Mouse (Mus musculus) limb, embryonic 15.5 days (tissue): ENCODE results near the gene Slc17a6. TPM values are rescaled to one million over a fixed set of nuclear protein-coding genes. Genes with fewer than 3 reads are reported as not detected.
A peak's percentile ranks its signal among the peaks of the same experiment; 100 is the strongest.

ENCODE experiments used
- ATAC-seq: fragments of 200-750 bp; cut with Nextera tagmentation; 2 replicates; pipeline ENCODE4 v1.8.0; 2017; ENCODE audit warnings: low read depth, moderate TSS enrichment; ENCODE audit not compliant: insufficient number of reproducible peaks, low FRiP score, low TSS enrichment
- H3K27ac ChIP-seq: fragments of 300-500 bp; sonication (generic); 2 replicates; pipeline ENCODE4 v1.5.1; 2015; ENCODE audit warnings: moderate library complexity, mild to moderate bottlenecking, inconsistent platforms
- H3K27me3 ChIP-seq: fragments of 300-500 bp; sonication (generic); 2 replicates; pipeline ENCODE4 v1.6.1; 2015; ENCODE audit warnings: inconsistent platforms
- H3K36me3 ChIP-seq: fragments of 300-500 bp; sonication (generic); 2 replicates; pipeline ENCODE4 v1.6.1; 2015; ENCODE audit warnings: inconsistent platforms
- H3K4me1 ChIP-seq: fragments of 300-500 bp; sonication (generic); 2 replicates; pipeline ENCODE4 v1.6.1; 2015; ENCODE audit warnings: inconsistent platforms
- H3K4me2 ChIP-seq: fragments of 300-500 bp; sonication (generic); 2 replicates; pipeline ENCODE4 v1.6.1; 2015; ENCODE audit warnings: mild to moderate bottlenecking, inconsistent platforms
- H3K4me3 ChIP-seq: fragments of 300-500 bp; sonication (generic); 2 replicates; pipeline ENCODE4 v1.5.1; 2015; ENCODE audit warnings: mild to moderate bottlenecking, inconsistent platforms
- H3K9ac ChIP-seq: fragments of 300-500 bp; sonication (generic); 2 replicates; pipeline ENCODE4 v1.6.1; 2015; ENCODE audit warnings: inconsistent platforms
- H3K9me3 ChIP-seq: fragments of 300-500 bp; sonication (generic); 2 replicates; pipeline ENCODE4 v1.6.1; 2016; ENCODE audit warnings: inconsistent platforms
- WGBS: fragments of 180-500 bp; shearing (Covaris S2); methylation state at CpG from one replicate; pipeline ENCODE4 v1.1.7; 2015; 5-methylcytosine and 5-hydroxymethylcytosine counted together
- polyA plus RNA-seq: library from polyadenylated mRNA; unstranded; fragments of >200 nt; fragmentation: Nextera tagmentation; extraction: Ambion mirVana; gene quantifications from 2 replicates; pipeline ENCODE4 v1.2.1, GENCODE M21; 2015

Gene Slc17a6
- polyA plus RNA-seq, 1 experiment from 2014 or later, result 1.9 TPM

- no peak for ATAC-seq
- WGBS, result 7% methylated on average over 16 of the region's 16 CpGs
- H3K9ac ChIP-seq, result no peak overlapping the region
- H3K27ac ChIP-seq, result no peak overlapping the region
- H3K36me3 ChIP-seq, result no peaks in the 10 kb centered on the region
- H3K4me3 ChIP-seq, result no peak overlapping the region
- H3K4me1 ChIP-seq, result peaks cover 15% of the 10 kb centered on the region
- H3K9me3 ChIP-seq, result no peaks in the 10 kb centered on the region
- peaks cover 74% of the 10 kb centered on the region for H3K27me3 ChIP-seq
- no peak overlapping the region for H3K4me2 ChIP-seq
These were observed 4.7 kb downstream of the Slc17a6 start for GRCm38 (mm10) chr7:51626451-51627000.

GRCm38 (mm10) chr7:51627001-51627631 lies 5.3 kb downstream of the Slc17a6 start:
- H3K9me3 ChIP-seq, result no peaks in the 10 kb centered on the region
- H3K4me3 ChIP-seq, result no peak overlapping the region
- H3K27me3 ChIP-seq, result peaks cover 68% of the 10 kb centered on the region
- H3K9ac ChIP-seq, result no peak overlapping the region
- peaks cover 10% of the 10 kb centered on the region for H3K4me1 ChIP-seq
- no peak overlapping the region for H3K27ac ChIP-seq
- H3K36me3 ChIP-seq, result no peaks in the 10 kb centered on the region
- WGBS, result 3% methylated on average over 26 of the region's 26 CpGs
- H3K4me2 ChIP-seq, result 0 out of 2 replicates have a peak overlapping the region, but pooled peaks have one; percentile 2
- ATAC-seq, result no peak

- Histone ChIP-seq H3K4me2 (no peak overlapping the region), H3K9ac (no peak overlapping the region), H3K27me3 (peaks cover 63% of the 10 kb centered on the region), H3K4me3 (no peak overlapping the region), H3K27ac (no peak overlapping the region), H3K9me3 (no peaks in the 10 kb centered on the region), H3K4me1 (peaks cover 10% of the 10 kb centered on the region), H3K36me3 (no peaks in the 10 kb centered on the region)
- ATAC-seq, result no peak
- 3% methylated on average over 9 of the region's 9 CpGs for WGBS
These were observed 5.9 kb downstream of the Slc17a6 start for GRCm38 (mm10) chr7:51627666-51628065.

GRCm38 (mm10) chr7:51628349-51628748 lies 6.5 kb downstream of the Slc17a6 start:
- H3K36me3 ChIP-seq, result no peaks in the 10 kb centered on the region
- WGBS, result 3% methylated on average over 9 of the region's 9 CpGs

GRCm38 (mm10) chr7:51629206-51629605 lies 7.4 kb downstream of the Slc17a6 start:
- ATAC-seq, result no peak
- H3K27me3 ChIP-seq, result peaks cover 56% of the 10 kb centered on the region
- no peak overlapping the region for H3K27ac ChIP-seq
- no peak overlapping the region for H3K4me3 ChIP-seq
- no peak overlapping the region for H3K9ac ChIP-seq
- peaks cover 10% of the 10 kb centered on the region for H3K4me1 ChIP-seq
- H3K9me3 ChIP-seq, result no peaks in the 10 kb centered on the region
- no peak overlapping the region for H3K4me2 ChIP-seq
- H3K36me3 ChIP-seq, result no peaks in the 10 kb centered on the region
- 4% methylated on average over 3 of the region's 3 CpGs for WGBS

More at GRCm38 (mm10) chr7:51628349-51628748, 6.5 kb downstream of the Slc17a6 start:
- Histone ChIP-seq H3K9me3 (no peaks in the 10 kb centered on the region), H3K27ac (no peak overlapping the region), H3K9ac (no peak overlapping the region), H3K4me3 (no peak overlapping the region), H3K4me2 (no peak overlapping the region), H3K27me3 (peaks cover 65% of the 10 kb centered on the region), H3K4me1 (peaks cover 10% of the 10 kb centered on the region)
- no peak for ATAC-seq

- Histone ChIP-seq H3K9me3 (no peaks in the 10 kb centered on the region), H3K27ac (no peak overlapping the region), H3K4me3 (no peak overlapping the region), H3K4me2 (no peak overlapping the region), H3K9ac (no peak overlapping the region), H3K4me1 (peaks cover 8% of the 10 kb centered on the region), H3K27me3 (peaks cover 37% of the 10 kb centered on the region), H3K36me3 (no peaks in the 10 kb centered on the region)
- ATAC-seq, result no peak
- 65% methylated on average over 3 of the region's 3 CpGs for WGBS
These were observed 9.4 kb downstream of the Slc17a6 start for GRCm38 (mm10) chr7:51631171-51631570.

GRCm38 (mm10) chr7:51632543-51633229 lies 10.9 kb downstream of the Slc17a6 start:
- Histone ChIP-seq H3K4me1 (no peaks in the 10 kb centered on the region), H3K9me3 (no peaks in the 10 kb centered on the region), H3K27me3 (peaks cover 21% of the 10 kb centered on the region), H3K4me3 (no peak overlapping the region), H3K36me3 (no peaks in the 10 kb centered on the region), H3K4me2 (no peak overlapping the region), H3K9ac (no peak overlapping the region), H3K27ac (no peak overlapping the region)
- WGBS, result 11% methylated on average over 9 of the region's 9 CpGs
- ATAC-seq, result no peak

- no peak for ATAC-seq
These were observed 11.5 kb downstream of the Slc17a6 start for GRCm38 (mm10) chr7:51633230-51633844.

GRCm38 (mm10) chr7:51657152-51657551 lies 35.3 kb downstream of the Slc17a6 start:
- 83% methylated on average over 3 of the region's 3 CpGs for WGBS
- H3K4me2 ChIP-seq, result no peak overlapping the region
- no peak overlapping the region for H3K9ac ChIP-seq
- no peaks in the 10 kb centered on the region for H3K36me3 ChIP-seq
- H3K27me3 ChIP-seq, result no peaks in the 10 kb centered on the region
- no peak for ATAC-seq
- H3K4me3 ChIP-seq, result no peak overlapping the region
- no peaks in the 10 kb centered on the region for H3K9me3 ChIP-seq
- no peaks in the 10 kb centered on the region for H3K4me1 ChIP-seq
- H3K27ac ChIP-seq, result no peak overlapping the region

More at GRCm38 (mm10) chr7:51633230-51633844, 11.5 kb downstream of the Slc17a6 start:
- Histone ChIP-seq H3K27ac (no peak overlapping the region), H3K36me3 (no peaks in the 10 kb centered on the region), H3K4me2 (no peak overlapping the region), H3K9me3 (no peaks in the 10 kb centered on the region), H3K27me3 (peaks cover 18% of the 10 kb centered on the region), H3K9ac (no peak overlapping the region), H3K4me3 (no peak overlapping the region), H3K4me1 (no peaks in the 10 kb centered on the region)
- 11% methylated on average over 7 of the region's 7 CpGs for WGBS

- WGBS, result 28% methylated on average over 5 of the region's 5 CpGs
- no peaks in the 10 kb centered on the region for H3K27me3 ChIP-seq
- H3K27ac ChIP-seq, result no peak overlapping the region
These were observed 40.6 kb downstream of the Slc17a6 start for GRCm38 (mm10) chr7:51662441-51662840.

GRCm38 (mm10) chr7:51693539-51694217 lies 71.9 kb downstream of the Slc17a6 start:
- Histone ChIP-seq H3K27ac (no peak overlapping the region), H3K9ac (no peak overlapping the region), H3K4me2 (no peak overlapping the region), H3K36me3 (no peaks in the 10 kb centered on the region), H3K27me3 (no peaks in the 10 kb centered on the region), H3K9me3 (no peaks in the 10 kb centered on the region), H3K4me3 (no peak overlapping the region), H3K4me1 (no peaks in the 10 kb centered on the region)
- WGBS, result 82% methylated on average over 8 of the region's 8 CpGs
- ATAC-seq, result no peak

More at GRCm38 (mm10) chr7:51662441-51662840, 40.6 kb downstream of the Slc17a6 start:
- Histone ChIP-seq H3K36me3 (no peaks in the 10 kb centered on the region), H3K4me3 (no peak overlapping the region), H3K9ac (no peak overlapping the region), H3K9me3 (no peaks in the 10 kb centered on the region), H3K4me2 (no peak overlapping the region), H3K4me1 (no peaks in the 10 kb centered on the region)
- no peak for ATAC-seq
